Mouse (Mus musculus): ENCODE data around the gene Slc26a6.

DNA sequence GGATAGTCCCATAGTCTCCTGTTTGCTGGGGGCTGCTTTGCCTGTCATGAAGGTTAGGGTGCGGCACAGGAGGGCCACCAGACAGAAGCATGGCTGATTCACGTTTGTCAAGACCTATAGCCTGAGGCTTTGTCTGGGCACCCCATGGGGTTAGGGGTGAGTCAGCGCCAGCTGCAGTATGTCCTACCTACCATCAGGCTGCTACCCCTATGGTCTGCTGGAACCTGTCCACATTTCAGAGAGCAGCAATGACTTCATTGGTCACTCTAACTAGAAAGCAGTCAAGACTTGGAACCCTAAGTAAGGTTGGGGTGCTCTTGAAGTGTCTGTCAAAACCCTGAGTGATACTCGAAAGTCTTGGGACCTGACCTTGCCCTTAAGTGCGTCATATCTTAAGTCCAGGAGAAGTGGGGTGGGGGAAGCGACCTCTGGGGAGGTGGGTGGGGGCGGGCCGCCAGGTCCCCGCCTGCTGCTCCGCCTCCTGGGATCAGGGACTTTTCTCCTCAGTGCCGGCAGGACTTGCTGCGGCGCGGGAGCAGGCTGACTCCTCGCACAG is 100.1 kb downstream of the Slc26a6 start, which contains the start of gene Col7a1:
- TF ChIP-seq CTCF (IDR thresholded peaks at IDR 0.05; ENCODE audit: control insufficient read depth, insufficient read depth, insufficient read length) (no peak), MAX (IDR thresholded peaks at IDR 0.05) (no peak)
